Comparison of ENCODE assay signal across 9 mouse cellular contexts in the genomic region with DNA sequence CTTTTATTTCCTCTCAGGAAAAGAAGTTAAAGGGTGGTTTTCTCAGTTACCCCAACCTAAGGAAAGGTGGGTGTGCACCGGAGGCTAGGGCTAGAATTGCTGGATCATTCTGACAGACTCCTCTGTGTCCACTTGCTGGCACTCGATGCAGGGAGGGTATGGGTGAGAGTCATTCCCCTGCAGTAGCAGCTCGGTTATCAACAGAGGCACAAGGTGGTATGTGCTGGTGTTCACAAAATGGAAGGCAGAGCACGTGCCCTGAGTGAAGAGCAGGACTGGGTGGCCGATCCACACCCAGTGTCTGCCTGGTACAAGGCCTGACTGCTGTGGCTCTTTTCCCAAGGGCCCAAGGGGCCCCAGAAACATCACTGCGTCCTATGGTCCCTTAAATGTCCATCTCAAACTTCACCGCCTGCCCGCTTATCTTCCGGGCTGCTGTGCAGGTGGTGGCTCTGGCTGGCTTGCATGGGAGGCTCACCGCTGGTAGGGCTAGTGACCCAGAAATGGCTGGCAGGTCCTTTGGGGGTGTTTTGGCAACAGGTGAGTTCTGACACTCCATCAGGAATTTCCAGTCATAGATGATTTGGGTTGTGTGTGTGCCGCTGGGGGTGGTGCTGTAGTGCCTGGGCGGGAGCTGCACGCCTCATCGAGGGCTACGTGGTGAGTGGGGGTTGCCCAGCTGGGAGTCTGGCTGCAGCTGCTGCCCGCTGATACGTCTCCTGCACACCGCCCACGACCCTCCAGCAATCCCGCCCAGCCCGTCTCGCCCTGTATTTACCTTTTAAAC. TPM values are rescaled to one million over a fixed set of nuclear protein-coding genes. Genes with fewer than 3 reads are reported as not detected.
DNase-seq lines count a peak whose midpoint lies in the region; ATAC-seq and TF ChIP-seq lines count a peak whose summit lies in the region.
"Had no signal": no experiment of that assay in that cellular context is flagged by ENCODE, and none has a peak within 500 bp of the region (broad histone marks: within the 10 kb centered on the region; RNA-seq: fewer than 3 reads in every experiment).

No protein-coding gene starts in this region.

- H3K4me1 ChIP-seq in forebrain, embryonic 12.5 days = 0 out of 2 replicates have a peak, but pooled peaks cover 5% of the 10 kb centered on the region
- H3K4me1 ChIP-seq in forebrain, postnatal 0 days (ENCODE audit: insufficient read depth) = no peaks in the 10 kb centered on the region
- H3K4me1 ChIP-seq in liver, embryonic 15.5 days (replicated peaks) = peaks cover 92% of the 10 kb centered on the region

- no peaks in the 10 kb centered on the region for H3K27me3 ChIP-seq in forebrain, embryonic 12.5 days
- H3K27me3 ChIP-seq in forebrain, postnatal 0 days (ENCODE audit: insufficient read depth, low read length) = no peaks in the 10 kb centered on the region
- no peaks in the 10 kb centered on the region for H3K27me3 ChIP-seq in liver, embryonic 15.5 days

- H3K9ac ChIP-seq in forebrain, embryonic 12.5 days = no peak overlapping the region
- no peak overlapping the region for H3K9ac ChIP-seq in forebrain, postnatal 0 days
- H3K9ac ChIP-seq in liver, embryonic 15.5 days = peak overlapping the region; percentile 54

- no peaks in the 10 kb centered on the region for H3K36me3 ChIP-seq in forebrain, embryonic 12.5 days (replicated peaks)
- H3K36me3 ChIP-seq in forebrain, postnatal 0 days (ENCODE audit: insufficient read depth) = no peaks in the 10 kb centered on the region
- H3K36me3 ChIP-seq in liver, embryonic 15.5 days (replicated peaks) = no peaks in the 10 kb centered on the region

- H3K9me3 ChIP-seq in forebrain, embryonic 12.5 days = no peaks in the 10 kb centered on the region
- H3K9me3 ChIP-seq in forebrain, postnatal 0 days (ENCODE audit: low read length) = no peaks in the 10 kb centered on the region
- no peaks in the 10 kb centered on the region for H3K9me3 ChIP-seq in liver, embryonic 15.5 days (replicated peaks)

- WGBS in forebrain, embryonic 12.5 days = 45% methylated on average over 22 of the region's 22 CpGs
- WGBS in forebrain, postnatal 0 days = 44% methylated on average over 22 of the region's 22 CpGs
- 21% methylated on average over 22 of the region's 22 CpGs for WGBS in liver, embryonic 15.5 days (ENCODE audit: insufficient replicate concordance)

- no peak for TF ChIP-seq CTCF in forebrain, postnatal 0 days (IDR thresholded peaks at IDR 0.05; ENCODE audit: low read depth)

- ATAC-seq in forebrain, embryonic 12.5 days (ENCODE audit: low FRiP score) = no peak
- no peak for ATAC-seq in forebrain, postnatal 0 days
- peak; percentile 93 for ATAC-seq in liver, embryonic 15.5 days (ENCODE audit: insufficient read depth)
- ATAC-seq in cerebellum, adult (ENCODE audit: insufficient number of reproducible peaks, low FRiP score, low TSS enrichment) = no peak

- DNase-seq in forebrain, postnatal 0 days = no peak
- peak; percentile 17 for DNase-seq in R1 (ENCODE audit: low read depth, low spot score)
- peak; percentile 28 for DNase-seq in heart, postnatal 4 days
- DNase-seq in spleen, adult 12 weeks (ENCODE audit: low spot score) = peak; percentile 67
- DNase-seq in adrenal gland, postnatal 25 days = no peak

- H3K4me3 ChIP-seq in forebrain, embryonic 12.5 days (replicated peaks) = no peak overlapping the region
- H3K4me3 ChIP-seq in forebrain, postnatal 0 days (ENCODE audit: low read depth, low read length) = no peak overlapping the region
- peak overlapping the region; percentile 45 for H3K4me3 ChIP-seq in liver, embryonic 15.5 days (replicated peaks)

- peak overlapping the region; percentile 31 for H3K4me2 ChIP-seq in forebrain, embryonic 12.5 days
- no peak overlapping the region for H3K4me2 ChIP-seq in forebrain, postnatal 0 days (ENCODE audit: low read depth)
- peak overlapping the region; percentile 87 for H3K4me2 ChIP-seq in liver, embryonic 15.5 days

- no peak overlapping the region for H3K27ac ChIP-seq in forebrain, embryonic 12.5 days
- H3K27ac ChIP-seq in forebrain, postnatal 0 days (ENCODE audit: low read depth, low read length) = no peak overlapping the region
- H3K27ac ChIP-seq in liver, embryonic 15.5 days (replicated peaks) = peak overlapping the region; percentile 95

RNA-seq across cellular contexts. Expression of gene Ifi47, which starts 11.6 kb away (rescaled TPM):
- 0.18 and 0.50 TPM in 2 replicates for polyA plus RNA-seq in forebrain, embryonic 12.5 days (2016; fragmentation: Nextera tagmentation; extraction: Ambion mirVana)
- 1.2 and 1.6 TPM in 2 replicates for total RNA-seq in forebrain, postnatal 0 days (2014; rRNA removed)
- polyA plus RNA-seq in forebrain, postnatal 0 days (2015; fragmentation: Nextera tagmentation; extraction: Ambion mirVana) = 0.67 and 0.70 TPM in 2 replicates
- total RNA-seq in heart, postnatal 4 days (2021) = 1 to 10 TPM; 1.4 to 1.6 TPM
- 7.0 and 7.1 TPM in 2 replicates for polyA plus RNA-seq in liver, embryonic 15.5 days (2015; fragmentation: Nextera tagmentation; extraction: Ambion mirVana)
- 1.5 and 2.9 TPM in 2 replicates for total RNA-seq in adrenal gland, postnatal 25 days (2021)

RNA-seq across cellular contexts. Expression of gene Tgtp2, which starts 24.0 kb away (rescaled TPM):
- not detected in 2 replicates for polyA plus RNA-seq in forebrain, embryonic 12.5 days (2016; fragmentation: Nextera tagmentation; extraction: Ambion mirVana)
- total RNA-seq in forebrain, postnatal 0 days (2014; rRNA removed) = 0.46 TPM in 1 of 2 replicates, not detected in the other
- polyA plus RNA-seq in forebrain, postnatal 0 days (2015; fragmentation: Nextera tagmentation; extraction: Ambion mirVana) = 0.13 TPM in 1 of 2 replicates, not detected in the other
- total RNA-seq in heart, postnatal 4 days (2021) = not detected
- 0.86 and 1.1 TPM in 2 replicates for polyA plus RNA-seq in liver, embryonic 15.5 days (2015; fragmentation: Nextera tagmentation; extraction: Ambion mirVana)
- 1.9 and 2.9 TPM in 2 replicates for total RNA-seq in adrenal gland, postnatal 25 days (2021)
- polyA plus RNA-seq: limb, embryonic 11.5 days had no signal

RNA-seq across cellular contexts. Expression of gene Olfr1396, which starts 26.7 kb away (rescaled TPM):
- polyA plus RNA-seq in forebrain, embryonic 12.5 days (2016; fragmentation: Nextera tagmentation; extraction: Ambion mirVana) = not detected in 2 replicates
- total RNA-seq in forebrain, postnatal 0 days (2014; rRNA removed) = 0.05 TPM in 1 of 2 replicates, not detected in the other
- polyA plus RNA-seq in forebrain, postnatal 0 days (2015; fragmentation: Nextera tagmentation; extraction: Ambion mirVana) = 0.05 TPM in 1 of 2 replicates, not detected in the other
- 1 to 10 TPM in 1 of 2 experiments, under 1 TPM in 1; 0.63 to 1.1 TPM for total RNA-seq in heart, postnatal 4 days (2021)
- polyA plus RNA-seq in liver, embryonic 15.5 days (2015; fragmentation: Nextera tagmentation; extraction: Ambion mirVana) = not detected in 2 replicates
- total RNA-seq in adrenal gland, postnatal 25 days (2021) = 0.58 and 0.86 TPM in 2 replicates
- polyA plus RNA-seq: limb, embryonic 11.5 days had no signal

RNA-seq across cellular contexts. Expression of gene 9930111J21Rik2, which starts 37.0 kb away (rescaled TPM):
- 0.17 and 0.23 TPM in 2 replicates for polyA plus RNA-seq in forebrain, embryonic 12.5 days (2016; fragmentation: Nextera tagmentation; extraction: Ambion mirVana)
- total RNA-seq in forebrain, postnatal 0 days (2014; rRNA removed) = 0.62 and 1.0 TPM in 2 replicates
- polyA plus RNA-seq in forebrain, postnatal 0 days (2015; fragmentation: Nextera tagmentation; extraction: Ambion mirVana) = 0.05 and 0.29 TPM in 2 replicates
- 1 to 10 TPM; 3.6 to 3.9 TPM for total RNA-seq in heart, postnatal 4 days (2021)
- polyA plus RNA-seq in liver, embryonic 15.5 days (2015; fragmentation: Nextera tagmentation; extraction: Ambion mirVana) = 1.2 and 1.6 TPM in 2 replicates
- total RNA-seq in adrenal gland, postnatal 25 days (2021) = 3.1 TPM in 2 replicates

RNA-seq across cellular contexts. Expression of gene Olfr1395, which starts 54.1 kb away (rescaled TPM):
- polyA plus RNA-seq in forebrain, embryonic 12.5 days (2016; fragmentation: Nextera tagmentation; extraction: Ambion mirVana) = not detected in 2 replicates
- total RNA-seq in forebrain, postnatal 0 days (2014; rRNA removed) = not detected in 2 replicates
- not detected in 2 replicates for polyA plus RNA-seq in forebrain, postnatal 0 days (2015; fragmentation: Nextera tagmentation; extraction: Ambion mirVana)
- total RNA-seq in heart, postnatal 4 days (2021) = not detected
- polyA plus RNA-seq in liver, embryonic 15.5 days (2015; fragmentation: Nextera tagmentation; extraction: Ambion mirVana) = not detected in 2 replicates
- total RNA-seq in adrenal gland, postnatal 25 days (2021) = not detected in 2 replicates
- polyA plus RNA-seq: limb, embryonic 11.5 days had no signal

Comparison
In these comparisons a context has a peak if more than half of its experiments do, and no peak if none do; other contexts are left out.
1. DNase-seq: peak in R1 (single experiment), heart, postnatal 4 days (single experiment) and spleen, adult 12 weeks (single experiment); none in forebrain, postnatal 0 days (single experiment) and adrenal gland, postnatal 25 days (single experiment).